In genomic region chr10:112801560-112801959, GRCm38 (mm10) we compare ENCODE assay signal across 8 mouse cellular contexts.
DNase-seq lines count a peak whose midpoint lies in the region; ATAC-seq and TF ChIP-seq lines count a peak whose summit lies in the region.

No protein-coding gene starts in this region.

- H3K27ac ChIP-seq in kidney, adult 2 months (ENCODE audit: insufficient read depth, low read depth, low read length), result no peak overlapping the region
- no peak overlapping the region for H3K27ac ChIP-seq in kidney, embryonic 16.5 days (ENCODE audit: low read length)
- no peak overlapping the region for H3K27ac ChIP-seq in hindbrain, embryonic 14.5 days
- H3K27ac ChIP-seq in midbrain, embryonic 16.5 days (ENCODE audit: low read length), result no peak overlapping the region

- no peak; the same call in 1 of the 2 replicates for ATAC-seq in kidney, embryonic 16.5 days (ENCODE audit: low FRiP score, low TSS enrichment)
- 0 out of 2 replicates have a peak, but pooled peaks have one; percentile 72 for ATAC-seq in hindbrain, embryonic 14.5 days (ENCODE audit: low FRiP score)
- peak; percentile 81; the same call in 1 of the 2 replicates for ATAC-seq in midbrain, embryonic 16.5 days

- H3K4me3 ChIP-seq in kidney, adult 2 months (ENCODE audit: insufficient read depth, low read depth, low read length), result no peak overlapping the region
- no peak overlapping the region for H3K4me3 ChIP-seq in kidney, embryonic 16.5 days (ENCODE audit: low read length)
- H3K4me3 ChIP-seq in hindbrain, embryonic 14.5 days (replicated peaks; ENCODE audit: low read length), result no peak overlapping the region
- H3K4me3 ChIP-seq in midbrain, embryonic 16.5 days (ENCODE audit: low read depth, low read length), result no peak overlapping the region

- no peaks in the 10 kb centered on the region for H3K27me3 ChIP-seq in kidney, adult 2 months (replicated peaks; ENCODE audit: control insufficient read depth, insufficient read depth, low read length)
- 0 out of 2 replicates have a peak, but pooled peaks cover 3% of the 10 kb centered on the region for H3K27me3 ChIP-seq in kidney, embryonic 16.5 days (ENCODE audit: insufficient read depth, low read length)
- H3K27me3 ChIP-seq in hindbrain, embryonic 14.5 days (ENCODE audit: control insufficient read depth, insufficient read depth, low read length), result no peaks in the 10 kb centered on the region
- H3K27me3 ChIP-seq in midbrain, embryonic 16.5 days (ENCODE audit: control insufficient read depth, insufficient read depth, low read depth, low read length), result no peaks in the 10 kb centered on the region; the same call in 1 of the 2 replicates

- H3K4me1 ChIP-seq in kidney, adult 2 months (ENCODE audit: control insufficient read depth, insufficient read depth, low read length), result no peaks in the 10 kb centered on the region
- no peaks in the 10 kb centered on the region for H3K4me1 ChIP-seq in kidney, embryonic 16.5 days (ENCODE audit: insufficient read depth, low read length)
- H3K4me1 ChIP-seq in hindbrain, embryonic 14.5 days (replicated peaks; ENCODE audit: control insufficient read depth, insufficient read depth, low read length), result no peaks in the 10 kb centered on the region
- 0 out of 2 replicates have a peak, but pooled peaks cover 2% of the 10 kb centered on the region for H3K4me1 ChIP-seq in midbrain, embryonic 16.5 days (ENCODE audit: control insufficient read depth, insufficient read depth, low read length)

- intact Hi-C loops in left cerebral cortex, postnatal 14 days (cut with DNase I), result loop anchor here (1.0 to 10.0 kb wide), 3 partner anchors 597 to 827 kb away; partner anchors contain the start of genes Glipr1l1 and Krr1

- no peaks in the 10 kb centered on the region for H3K36me3 ChIP-seq in kidney, adult 2 months (ENCODE audit: control insufficient read depth, insufficient read depth, low read length)
- H3K36me3 ChIP-seq in kidney, embryonic 16.5 days (ENCODE audit: insufficient read depth, low read length), result no peaks in the 10 kb centered on the region
- H3K36me3 ChIP-seq in hindbrain, embryonic 14.5 days (replicated peaks; ENCODE audit: control insufficient read depth, insufficient read depth), result no peaks in the 10 kb centered on the region
- H3K36me3 ChIP-seq in midbrain, embryonic 16.5 days (ENCODE audit: control insufficient read depth, insufficient read depth, low read length), result no peaks in the 10 kb centered on the region

- TF ChIP-seq POLR2A in kidney, adult 2 months (IDR thresholded peaks at IDR 0.05; ENCODE audit: low read depth, low read length), result no peak

- H3K9ac ChIP-seq in kidney, embryonic 16.5 days (replicated peaks; ENCODE audit: low read length), result no peak overlapping the region
- no peak overlapping the region for H3K9ac ChIP-seq in hindbrain, embryonic 14.5 days
- no peak overlapping the region for H3K9ac ChIP-seq in midbrain, embryonic 16.5 days (ENCODE audit: low read depth, low read length)

- peak; percentile 66 for TF ChIP-seq CTCF in kidney, adult 2 months (conservative IDR thresholded peaks at IDR 0.05; ENCODE audit: insufficient read depth, insufficient read length, low read depth, low read length)

- WGBS in kidney, adult 2 months, result 7% methylated on average over 5 of the region's 5 CpGs
- WGBS in kidney, embryonic 16.5 days, result 7% methylated on average over 5 of the region's 5 CpGs
- 7% methylated on average over 5 of the region's 5 CpGs for WGBS in hindbrain, embryonic 14.5 days
- 5% methylated on average over 5 of the region's 5 CpGs for WGBS in midbrain, embryonic 16.5 days

- H3K4me2 ChIP-seq in kidney, embryonic 16.5 days (replicated peaks; ENCODE audit: low read depth, low read length), result no peak overlapping the region
- no peak overlapping the region for H3K4me2 ChIP-seq in hindbrain, embryonic 14.5 days (replicated peaks)
- no peak overlapping the region for H3K4me2 ChIP-seq in midbrain, embryonic 16.5 days (ENCODE audit: low read length)

- peak; percentile 33 for DNase-seq in kidney, adult 2 months
- DNase-seq in MN1 (ENCODE audit: low spot score), result peak; percentile 61
- DNase-seq in embryo, embryonic 10 days (ENCODE audit: low spot score), result peak; percentile 83
- DNase-seq in hindbrain, embryonic 14.5 days (ENCODE audit: low spot score), result peak; percentile 85
- DNase-seq in left cerebral cortex, postnatal 14 days (ENCODE audit: low spot score in 2 of 2), result peak; percentile 22 to 73
- no peak for DNase-seq in urinary bladder, postnatal 4 days (ENCODE audit: low spot score in 2 of 2)

- H3K9me3 ChIP-seq in kidney, embryonic 16.5 days (ENCODE audit: low read length), result no peaks in the 10 kb centered on the region
- H3K9me3 ChIP-seq in hindbrain, embryonic 14.5 days (ENCODE audit: control insufficient read depth, low read length), result no peaks in the 10 kb centered on the region
- H3K9me3 ChIP-seq in midbrain, embryonic 16.5 days (replicated peaks; ENCODE audit: control insufficient read depth, low read length, poor library complexity, severe bottlenecking), result 0 out of 2 replicates have a peak, but pooled peaks cover 3% of the 10 kb centered on the region

Comparison
In these comparisons a context has a peak if more than half of its experiments do, and no peak if none do; other contexts are left out.
1. DNase-seq: peak in kidney, adult 2 months (single experiment), MN1 (single experiment), embryo, embryonic 10 days (single experiment), hindbrain, embryonic 14.5 days (single experiment) and left cerebral cortex, postnatal 14 days (2 of 2); none in urinary bladder, postnatal 4 days (0 of 2).